Mouse (Mus musculus) monocyte, adult 2 months (primary cell): Measurements from ENCODE around the gene Gm11111.
"Not testable (repeated sequence)": the region's sequence is repeated elsewhere in the genome, so short reads cannot be mapped to it uniquely, and the experiment has no call there.

Experiments used
- DNase-seq, 2 experiments: peaks; one replicate each; pipeline ENCODE4 v3.0.0; 2022; ENCODE audit warnings: low spot score in 2 of 2, low read depth in 1 of 2

Gene Gm11111

GRCm38 (mm10) chr5:98552395-98552794 lies at the start of gene Gm11111:
Gene Gm11111 (plus strand): TSS chr5:98552695.
- no peak for DNase-seq

DNA sequence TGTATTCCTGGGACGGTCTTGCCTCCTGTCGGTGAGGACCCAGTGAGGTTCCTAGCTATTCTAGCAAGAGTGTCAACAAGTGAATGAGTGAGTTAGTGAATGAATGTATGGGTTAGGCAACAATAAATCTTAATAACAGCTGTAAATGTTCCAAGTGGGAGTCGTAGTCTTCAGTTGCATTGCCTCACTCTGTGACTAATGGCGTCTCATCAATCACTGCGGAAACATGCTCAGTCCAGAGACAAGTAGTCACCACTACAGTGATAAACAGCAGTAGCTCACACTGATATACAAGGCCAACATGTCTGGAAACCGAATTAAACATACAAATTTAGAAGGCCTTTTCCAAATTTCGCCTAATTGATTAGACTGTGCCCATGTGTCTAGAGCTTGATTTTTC lies 36.3 kb upstream of the Gm11111 start:
- DNase-seq = no peak

GRCm38 (mm10) chr5:98520118-98520517 lies 32.4 kb upstream of the Gm11111 start:
- DNase-seq = no peak

- no peak for DNase-seq
Measured at GRCm38 (mm10) chr5:98522270-98522977, 30.1 kb upstream of the Gm11111 start.

- no peak for DNase-seq
Measured at GRCm38 (mm10) chr5:98523050-98523449, 29.4 kb upstream of the Gm11111 start.

GRCm38 (mm10) chr5:98523783-98524182 lies 28.7 kb upstream of the Gm11111 start:
- DNase-seq = no peak

DNA sequence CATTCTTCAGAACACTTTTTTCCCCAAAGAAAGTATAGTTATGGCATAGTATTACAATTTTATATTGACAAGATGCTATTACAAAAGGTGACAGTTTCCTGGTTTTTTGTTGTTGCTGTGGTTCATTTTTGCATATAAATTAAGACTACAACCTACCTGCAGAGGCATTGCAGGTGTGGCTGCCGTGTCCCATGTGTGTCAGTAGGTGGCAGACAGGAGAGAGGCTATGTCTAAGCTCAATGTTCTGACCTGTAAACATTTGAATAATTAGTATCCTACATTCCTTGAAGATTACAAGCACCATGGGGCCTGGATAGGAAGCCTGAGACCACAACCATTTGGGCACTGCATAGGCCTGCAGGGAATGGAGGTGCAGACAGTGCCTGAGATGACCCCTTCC lies 11.2 kb upstream of the Gm11111 start:
- DNase-seq = no peak

DNA sequence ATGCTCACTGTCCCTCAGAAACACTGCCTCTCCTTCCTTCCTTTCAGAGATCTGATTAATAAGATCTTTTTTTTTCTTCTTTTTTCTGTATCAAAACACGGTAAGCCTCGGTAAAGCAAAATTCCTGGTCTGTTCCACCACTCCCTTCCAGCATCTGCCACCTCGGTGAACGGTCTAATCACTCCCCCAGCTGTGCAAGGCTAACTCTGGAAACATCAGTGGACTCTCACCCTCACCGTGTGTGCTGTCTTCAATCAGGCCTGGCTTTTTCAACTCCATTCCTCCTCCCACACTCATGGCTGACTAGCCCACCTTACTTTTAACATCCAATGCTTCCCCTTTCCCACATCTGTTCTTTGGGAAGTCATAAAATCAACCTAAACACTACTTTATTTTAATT lies 2.2 kb upstream of the Gm11111 start:
- DNase-seq = no peak

- DNase-seq = no peak
Measured at GRCm38 (mm10) chr5:98550873-98551272, 1.6 kb upstream of the Gm11111 start.

- no peak for DNase-seq
Measured at GRCm38 (mm10) chr5:98552811-98553601, 511 bp downstream of the Gm11111 start.

DNA sequence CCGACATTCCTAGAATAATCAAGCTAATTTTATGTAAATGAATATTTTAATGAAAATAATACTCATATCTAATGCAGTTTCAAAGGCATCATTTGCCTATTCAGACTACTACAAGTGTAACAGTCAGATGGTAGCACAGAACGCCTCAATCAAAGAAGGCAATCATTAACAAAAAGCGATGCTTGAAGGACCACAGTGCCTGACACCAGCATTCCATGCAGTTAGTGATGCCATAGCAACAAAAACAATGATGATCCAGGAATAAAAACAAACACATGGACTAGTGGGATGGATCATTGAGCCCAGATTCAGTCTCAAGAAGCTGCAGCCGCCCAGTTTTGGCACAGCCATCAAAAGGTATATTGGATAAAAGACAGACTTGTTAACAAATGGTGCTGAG lies 8.8 kb downstream of the Gm11111 start:
- DNase-seq = no peak

GRCm38 (mm10) chr5:98562806-98563205 lies 10.3 kb downstream of the Gm11111 start:
- no peak for DNase-seq

DNA sequence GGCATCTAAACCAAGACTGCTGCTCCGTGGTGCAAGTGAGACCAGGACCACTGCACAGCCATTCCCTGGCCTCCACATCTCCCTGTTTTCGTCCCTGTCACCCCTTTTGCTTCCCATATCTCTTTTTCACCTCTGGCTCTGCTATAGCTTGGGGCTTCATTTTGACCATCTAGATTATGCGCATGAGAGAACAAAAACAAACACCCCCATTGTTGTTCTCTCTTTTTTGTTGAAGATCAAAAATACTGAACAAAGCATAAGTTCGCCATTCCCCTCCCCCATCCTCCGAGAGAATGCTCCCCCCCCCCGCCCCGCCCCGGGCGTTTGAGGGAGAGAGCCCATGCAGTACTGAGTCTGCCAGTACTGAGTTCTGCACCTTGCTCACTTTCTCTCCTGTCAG lies 11.3 kb downstream of the Gm11111 start:
- no peak for DNase-seq

DNA sequence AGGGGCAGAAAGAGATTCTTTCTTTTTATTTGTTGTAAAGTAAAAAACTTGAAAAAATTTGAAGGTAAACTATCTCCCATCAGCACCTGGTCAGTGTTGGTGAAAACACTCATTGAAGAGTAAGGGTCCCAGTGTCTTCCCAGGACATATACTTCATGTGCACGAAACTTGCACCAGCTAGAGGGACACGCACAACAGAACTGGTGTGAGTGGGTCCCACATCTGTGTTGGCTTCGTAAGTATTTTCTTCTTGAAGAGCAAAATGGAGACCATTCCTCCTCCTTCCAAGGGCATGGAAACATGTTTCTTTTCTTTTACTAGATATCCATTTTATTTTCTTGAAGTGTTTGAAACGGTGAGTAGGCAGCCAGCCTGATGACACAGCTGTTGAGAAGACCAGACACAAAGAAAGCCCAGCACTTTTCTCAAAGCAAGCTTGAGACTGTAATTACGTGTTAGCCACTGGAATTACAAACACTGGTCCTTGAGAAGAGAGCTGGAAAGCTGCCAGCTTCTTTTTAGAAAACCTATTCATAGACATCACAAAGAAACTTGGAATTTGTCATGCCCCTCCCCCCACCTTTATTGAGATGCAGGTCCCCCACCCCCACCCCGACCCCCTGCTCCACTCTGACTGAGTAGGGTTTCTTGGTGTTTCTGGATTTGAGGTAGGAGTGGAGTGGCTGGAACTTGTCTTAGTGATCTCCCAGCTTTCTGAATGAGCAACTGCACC lies 14.1 kb downstream of the Gm11111 start:
- DNase-seq = no peak

DNA sequence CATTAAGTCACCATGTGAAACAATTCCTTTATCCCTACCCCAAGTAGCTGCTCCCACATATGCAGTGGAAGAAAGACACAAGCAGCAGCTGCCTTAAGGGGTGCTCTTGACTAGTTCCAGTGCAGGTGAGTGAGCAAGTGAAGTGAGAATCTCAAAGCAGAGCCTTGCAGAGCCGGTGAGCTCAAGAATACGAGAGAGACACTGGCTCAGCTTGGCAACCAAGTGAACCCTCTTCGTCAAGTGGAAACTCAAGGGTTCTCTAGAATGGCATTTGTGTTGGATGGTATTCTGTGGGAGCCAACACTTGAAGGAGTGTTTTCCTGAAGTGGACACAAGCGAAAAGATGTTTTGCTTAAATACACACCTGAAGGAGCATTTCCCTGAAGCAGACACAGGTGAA lies 16.0 kb downstream of the Gm11111 start:
- no peak for DNase-seq

DNA sequence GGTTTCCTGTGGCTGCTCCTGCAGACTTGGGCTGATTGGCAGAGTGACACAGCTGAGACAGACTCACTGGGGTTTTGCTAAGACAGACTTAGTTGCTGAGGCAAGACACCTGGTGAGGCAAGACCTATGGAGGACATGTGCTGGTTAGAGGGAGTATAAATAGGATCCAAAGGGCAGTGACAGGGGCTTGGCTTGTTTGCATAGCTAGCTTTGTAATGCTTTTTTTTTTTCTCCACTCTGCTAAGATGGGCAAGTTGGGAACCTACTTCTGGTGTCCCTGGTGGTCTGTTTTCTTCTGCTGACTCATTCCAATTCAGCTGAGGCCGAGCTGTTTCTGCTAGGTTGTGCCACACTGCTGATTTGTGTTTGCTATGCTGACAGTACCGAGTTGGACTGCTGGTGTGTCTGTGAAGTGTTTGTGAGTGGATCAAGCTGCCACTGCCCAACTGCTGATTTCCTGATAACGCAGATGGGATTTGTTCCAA lies 16.6 kb downstream of the Gm11111 start:
- DNase-seq = no peak

DNA sequence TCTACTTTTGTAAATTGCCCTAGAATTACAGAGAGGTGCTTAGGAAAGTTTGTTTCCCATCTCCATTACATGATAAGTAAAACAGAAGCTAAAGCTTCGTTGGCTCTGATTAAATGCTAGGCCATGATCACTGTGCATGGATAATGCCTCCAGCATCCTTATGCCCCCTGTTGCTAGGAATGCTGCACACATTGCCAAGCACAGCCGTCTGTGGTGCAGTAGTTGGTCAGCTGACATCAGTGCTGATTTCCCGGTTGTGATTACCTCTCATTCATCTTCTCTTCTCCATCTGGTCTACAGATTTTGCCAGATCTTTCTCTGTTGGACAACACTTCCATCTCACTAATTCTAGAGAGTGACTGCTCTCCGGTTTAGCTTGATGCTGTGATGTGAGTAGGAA lies 19.9 kb downstream of the Gm11111 start:
- no peak for DNase-seq

GRCm38 (mm10) chr5:98574711-98575470 lies 22.4 kb downstream of the Gm11111 start:
- no peak for DNase-seq

- no peak for DNase-seq
Measured at GRCm38 (mm10) chr5:98575471-98575834, 23.0 kb downstream of the Gm11111 start.

DNA sequence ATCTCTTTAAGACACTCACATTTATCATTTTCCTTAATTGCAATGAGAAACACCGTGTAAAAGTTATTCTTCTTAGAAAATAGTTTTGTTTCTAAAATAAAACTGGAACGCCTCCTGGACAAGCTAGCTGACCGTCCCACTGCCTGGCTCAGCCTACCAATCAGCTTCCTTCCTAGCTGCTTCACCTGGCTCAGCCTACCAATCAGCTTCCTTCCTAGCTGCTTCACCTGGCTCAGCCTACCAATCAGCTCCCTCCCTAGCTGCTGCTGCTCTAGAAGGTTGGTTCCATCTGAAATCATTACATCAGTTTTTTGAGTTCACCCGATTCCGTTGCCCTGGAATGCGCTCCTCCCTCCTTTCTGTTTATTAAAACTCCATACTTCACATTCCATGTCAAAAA lies 24.0 kb downstream of the Gm11111 start:
- not testable (repeated sequence) for DNase-seq

DNA sequence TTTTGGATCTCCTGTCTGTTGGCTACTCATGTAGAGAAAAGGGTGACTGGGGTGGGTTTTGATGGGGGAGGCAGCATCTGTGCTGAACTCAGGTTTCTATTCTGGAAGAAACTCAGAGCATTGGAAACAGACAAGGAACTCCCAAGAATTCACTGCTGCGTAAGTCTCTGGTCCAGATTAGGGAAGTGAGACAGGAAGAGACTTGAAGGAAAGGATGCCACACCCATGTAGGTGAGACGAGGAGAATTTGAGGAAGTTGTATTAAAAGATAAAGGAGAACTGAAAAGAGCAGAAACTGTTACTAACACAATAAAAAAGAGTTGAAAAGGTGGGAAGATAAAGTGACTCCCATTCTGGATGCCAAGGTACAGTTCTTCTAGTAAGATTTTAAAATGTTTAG lies 25.9 kb downstream of the Gm11111 start:
- no peak for DNase-seq
